Mouse (Mus musculus): ENCODE measurements around the gene Gnai2. TPM values are rescaled to one million over a fixed set of nuclear protein-coding genes. Genes with fewer than 3 reads are reported as not detected.

Gnai2 gene
- polyA plus RNA-seq, 1 experiment = 273 TPM

GRCm38 (mm10) chr9:107618098-107618497 lies 17.1 kb downstream of the Gnai2 start:
- 95% methylated on average over 6 of the region's 6 CpGs for WGBS
- TF ChIP-seq CTCF (IDR thresholded peaks at IDR 0.05; ENCODE audit: control insufficient read depth, insufficient read depth, low read length) (no peak), POLR2A (IDR thresholded peaks at IDR 0.05; ENCODE audit: borderline replicate concordance, control insufficient read depth, low read depth, low read length) (no peak)
- no peak overlapping the region for H3K4me3 ChIP-seq (replicated peaks; ENCODE audit: control insufficient read depth, low read depth, low read length)
- no peak overlapping the region; the same call in 1 of the 2 replicates for H3K27ac ChIP-seq (ENCODE audit: control insufficient read depth, insufficient read depth, low read depth, low read length, poor library complexity)
- H3K4me1 ChIP-seq (ENCODE audit: control insufficient read depth, insufficient read depth, low read length) = no peaks in the 10 kb centered on the region; the same call in 1 of the 2 replicates

- no peaks in the 10 kb centered on the region; the same call in 1 of the 2 replicates for H3K4me1 ChIP-seq (ENCODE audit: control insufficient read depth, insufficient read depth, low read length)
- no peak overlapping the region for H3K27ac ChIP-seq (ENCODE audit: control insufficient read depth, insufficient read depth, low read depth, low read length, poor library complexity)
- WGBS = 70% methylated on average over 2 of the region's 2 CpGs
- TF ChIP-seq CTCF (IDR thresholded peaks at IDR 0.05; ENCODE audit: control insufficient read depth, insufficient read depth, low read length) (no peak), POLR2A (IDR thresholded peaks at IDR 0.05; ENCODE audit: borderline replicate concordance, control insufficient read depth, low read depth, low read length) (no peak)
- H3K4me3 ChIP-seq (replicated peaks; ENCODE audit: control insufficient read depth, low read depth, low read length) = no peak overlapping the region
Measured at GRCm38 (mm10) chr9:107617461-107617860, 17.7 kb downstream of the Gnai2 start.

- TF ChIP-seq POLR2A (IDR thresholded peaks at IDR 0.05; ENCODE audit: borderline replicate concordance, control insufficient read depth, low read depth, low read length) = no peak
- no peak overlapping the region for H3K27ac ChIP-seq (ENCODE audit: control insufficient read depth, insufficient read depth, low read depth, low read length, poor library complexity)
- 89% methylated on average over 4 of the region's 4 CpGs for WGBS
- H3K4me3 ChIP-seq (replicated peaks; ENCODE audit: control insufficient read depth, low read depth, low read length) = no peak overlapping the region
- peaks cover 4% of the 10 kb centered on the region for H3K4me1 ChIP-seq (ENCODE audit: control insufficient read depth, insufficient read depth, low read length)
Measured at GRCm38 (mm10) chr9:107615035-107615434, 20.1 kb downstream of the Gnai2 start.

GRCm38 (mm10) chr9:107612945-107613569 lies 22.1 kb downstream of the Gnai2 start:
- Histone ChIP-seq H3K4me1 (ENCODE audit: control insufficient read depth, insufficient read depth, low read length) (peaks cover 4% of the 10 kb centered on the region), H3K4me3 (replicated peaks; ENCODE audit: control insufficient read depth, low read depth, low read length) (peak overlapping the region; percentile 43), H3K27ac (ENCODE audit: control insufficient read depth, insufficient read depth, low read depth, low read length, poor library complexity) (peak overlapping the region; percentile 35)
- TF ChIP-seq CTCF (IDR thresholded peaks at IDR 0.05; ENCODE audit: control insufficient read depth, insufficient read depth, low read length) = no peak
- no peak for TF ChIP-seq POLR2A (IDR thresholded peaks at IDR 0.05; ENCODE audit: borderline replicate concordance, control insufficient read depth, low read depth, low read length)
- WGBS = 8% methylated on average over 12 of the region's 12 CpGs

- Histone ChIP-seq H3K4me3 (replicated peaks; ENCODE audit: control insufficient read depth, low read depth, low read length) (peak overlapping the region; percentile 37), H3K4me1 (ENCODE audit: control insufficient read depth, insufficient read depth, low read length) (peaks cover 4% of the 10 kb centered on the region), H3K27ac (ENCODE audit: control insufficient read depth, insufficient read depth, low read depth, low read length, poor library complexity) (peak overlapping the region; percentile 64)
- TF ChIP-seq CTCF (IDR thresholded peaks at IDR 0.05; ENCODE audit: control insufficient read depth, insufficient read depth, low read length) = peak; percentile 91
- peak; percentile 76; the same call in 1 of the 2 replicates for TF ChIP-seq POLR2A (IDR thresholded peaks at IDR 0.05; ENCODE audit: borderline replicate concordance, control insufficient read depth, low read depth, low read length)
- under 1% methylated on average over 44 of the region's 48 CpGs for WGBS
Measured at GRCm38 (mm10) chr9:107612191-107612944, 22.8 kb downstream of the Gnai2 start.

- Histone ChIP-seq H3K4me1 (ENCODE audit: control insufficient read depth, insufficient read depth, low read length) (peaks cover 4% of the 10 kb centered on the region), H3K4me3 (replicated peaks; ENCODE audit: control insufficient read depth, low read depth, low read length) (no peak overlapping the region), H3K27ac (ENCODE audit: control insufficient read depth, insufficient read depth, low read depth, low read length, poor library complexity) (peak overlapping the region; percentile 10; the same call in 1 of the 2 replicates)
- TF ChIP-seq CTCF (IDR thresholded peaks at IDR 0.05; ENCODE audit: control insufficient read depth, insufficient read depth, low read length) (no peak), POLR2A (IDR thresholded peaks at IDR 0.05; ENCODE audit: borderline replicate concordance, control insufficient read depth, low read depth, low read length) (no peak)
- WGBS = 29% methylated on average over 6 of the region's 6 CpGs
Measured at GRCm38 (mm10) chr9:107611456-107612190, 23.5 kb downstream of the Gnai2 start.

GRCm38 (mm10) chr9:107609433-107609830 lies 25.7 kb downstream of the Gnai2 start:
- Histone ChIP-seq H3K27ac (ENCODE audit: control insufficient read depth, insufficient read depth, low read depth, low read length, poor library complexity) (no peak overlapping the region), H3K4me3 (replicated peaks; ENCODE audit: control insufficient read depth, low read depth, low read length) (no peak overlapping the region), H3K4me1 (ENCODE audit: control insufficient read depth, insufficient read depth, low read length) (peaks cover 4% of the 10 kb centered on the region)
- TF ChIP-seq CTCF (IDR thresholded peaks at IDR 0.05; ENCODE audit: control insufficient read depth, insufficient read depth, low read length) (no peak), POLR2A (IDR thresholded peaks at IDR 0.05; ENCODE audit: borderline replicate concordance, control insufficient read depth, low read depth, low read length) (no peak)
- 86% methylated on average over 4 of the region's 4 CpGs for WGBS

Measured in bone marrow, adult 2 months (tissue).